Mouse (Mus musculus): Measurements from ENCODE around the gene Gm5624.
A peak's percentile ranks its signal among the peaks of the same experiment; 100 is the strongest.
"Not testable (repeated sequence)": the region's sequence is repeated elsewhere in the genome, so short reads cannot be mapped to it uniquely, and the experiment has no call there.

The Gm5624 gene

DNA sequence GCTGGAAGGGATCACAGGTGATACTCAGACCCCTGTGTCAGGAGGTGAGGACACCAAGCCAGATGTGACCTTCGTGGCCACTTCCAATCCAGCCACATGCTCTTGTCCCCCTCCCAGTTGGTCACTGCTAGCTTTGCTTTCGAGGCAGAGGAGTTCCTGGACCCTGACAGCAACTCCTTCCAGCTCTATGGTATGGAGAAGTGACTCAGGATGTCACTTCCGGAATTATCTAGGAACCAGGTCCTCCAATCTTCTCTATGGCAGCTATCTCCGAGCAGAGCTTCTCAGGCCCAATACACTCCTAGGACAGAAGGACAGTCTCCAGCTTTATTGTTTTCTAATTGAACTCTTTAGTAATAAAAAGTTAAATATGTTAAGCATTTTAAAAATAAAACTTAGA is at the start of gene Gm5624:
TSS of gene Gm5624 (minus strand) at position 202 of the 400 bp plus-strand sequence.
- DNase-seq, result not testable (repeated sequence)

GRCm38 (mm10) chr14:44591765-44592164 is 36.0 kb downstream of the Gm5624 start:
- peak in 1 of 2 experiments; percentile 19 for DNase-seq

DNA sequence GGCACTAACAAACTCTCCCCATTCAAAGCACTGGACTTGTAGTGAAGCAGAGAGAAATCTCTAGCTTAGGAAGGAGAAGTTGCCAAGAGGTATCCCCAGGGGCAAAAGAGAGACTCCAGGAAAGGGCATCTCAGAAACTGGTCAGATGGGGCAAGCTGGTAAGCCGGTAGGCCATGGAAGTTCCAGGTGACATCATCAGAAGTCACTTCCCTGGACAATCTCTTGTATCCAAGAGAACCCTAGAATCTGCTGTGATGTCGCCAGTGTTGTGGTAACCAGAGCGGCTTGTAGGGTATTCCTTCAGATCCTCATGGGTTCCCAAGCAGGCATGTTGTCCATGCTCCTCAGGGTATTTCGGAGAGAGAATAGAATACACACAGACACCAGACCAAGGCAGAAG is 44.9 kb downstream of the Gm5624 start, which contains the start of gene Gm8247:
TSS of gene Gm8247 (plus strand) at position 301 of the 400 bp plus-strand sequence.
- not testable (repeated sequence) for DNase-seq

- not testable (repeated sequence) for DNase-seq
Measured at GRCm38 (mm10) chr14:44547961-44548360, 79.8 kb downstream of the Gm5624 start.

- DNase-seq, result not testable (repeated sequence)
Measured at GRCm38 (mm10) chr14:44517976-44518375, 109.8 kb downstream of the Gm5624 start, which contains the start of gene Gm17093. TSS of gene Gm17093 (plus strand) at chr14:44518276.
